Mouse (Mus musculus): ENCODE measurements around the gene Trpv6.

GRCm38 (mm10) chr6:41636178-41636577, at the start of gene Trpv6:
- no peak for TF ChIP-seq CTCF (IDR thresholded peaks at IDR 0.05; ENCODE audit: insufficient read depth, low read depth, low read length)
- no peak for TF ChIP-seq POLR2A (IDR thresholded peaks at IDR 0.05; ENCODE audit: insufficient read depth, low read depth, low read length)
